Mouse (Mus musculus) forebrain, embryonic 13.5 days (tissue): Measurements from ENCODE around the gene Rpusd1. TPM values are rescaled to one million over a fixed set of nuclear protein-coding genes. Genes with fewer than 3 reads are reported as not detected.
"Not testable (repeated sequence)": the region's sequence is repeated elsewhere in the genome, so short reads cannot be mapped to it uniquely, and the experiment has no call there.

Experiments
- ATAC-seq: fragments of 200-750 bp; cut with Nextera tagmentation; 2 replicates; pipeline ENCODE4 v1.8.0; 2017
- H3K27ac ChIP-seq: fragments of 300-500 bp; sonication (generic); 2 replicates; pipeline ENCODE4 v1.5.1; 2015; ENCODE audit warnings: inconsistent platforms, mild to moderate bottlenecking, moderate library complexity
- H3K27me3 ChIP-seq: fragments of 300-500 bp; sonication (generic); 2 replicates; pipeline ENCODE4 v1.6.1; 2015; ENCODE audit warnings: mild to moderate bottlenecking, inconsistent platforms
- H3K36me3 ChIP-seq: fragments of 300-500 bp; sonication (generic); 2 replicates; pipeline ENCODE4 v1.6.1; 2015; ENCODE audit warnings: mild to moderate bottlenecking, inconsistent platforms; ENCODE audit not compliant: poor library complexity, severe bottlenecking
- H3K4me1 ChIP-seq: fragments of 300-500 bp; sonication (generic); 2 replicates; pipeline ENCODE4 v1.6.1; 2015; ENCODE audit warnings: inconsistent platforms
- H3K4me2 ChIP-seq: fragments of 300-500 bp; sonication (generic); 2 replicates; pipeline ENCODE4 v1.6.1; 2015; ENCODE audit warnings: inconsistent platforms, mild to moderate bottlenecking, moderate library complexity
- H3K4me3 ChIP-seq: fragments of 300-500 bp; sonication (generic); 2 replicates; pipeline ENCODE4 v1.5.1; 2015; ENCODE audit warnings: mild to moderate bottlenecking, inconsistent platforms
- H3K9ac ChIP-seq: fragments of 300-500 bp; sonication (generic); 2 replicates; pipeline ENCODE4 v1.6.1; 2015; ENCODE audit warnings: mild to moderate bottlenecking, inconsistent platforms
- H3K9me3 ChIP-seq: fragments of 300-500 bp; sonication (generic); replicated peaks from 2 replicates; pipeline ENCODE4 v1.6.1; 2016; ENCODE audit warnings: inconsistent platforms
- WGBS: fragments of 180-500 bp; shearing (Covaris S2); methylation state at CpG from one replicate; pipeline ENCODE4 v1.1.7; 2015; 5-methylcytosine and 5-hydroxymethylcytosine counted together
- polyA plus RNA-seq: library from polyadenylated mRNA; unstranded; fragments of >200 nt; fragmentation: Nextera tagmentation; extraction: Ambion mirVana; gene quantifications from 2 replicates; pipeline ENCODE4 v1.2.1, GENCODE M21; 2015

The Rpusd1 gene
- polyA plus RNA-seq, 1 experiment from 2014 or later, result 22.3 TPM

GRCm38 (mm10) chr17:25741471-25741870 lies 14.0 kb downstream of the Rpusd1 start:
- not testable (repeated sequence) for H3K27me3 ChIP-seq, ATAC-seq, H3K9ac ChIP-seq, H3K4me2 ChIP-seq, H3K4me3 ChIP-seq, H3K36me3 ChIP-seq, H3K9me3 ChIP-seq, H3K4me1 ChIP-seq, H3K27ac ChIP-seq
- 70% methylated on average over 12 of the region's 12 CpGs for WGBS

- no peak for ATAC-seq
- peaks cover under 1% of the 10 kb centered on the region; the same call in 1 of the 2 replicates for H3K27me3 ChIP-seq
- no peak overlapping the region for H3K4me2 ChIP-seq
- no peaks in the 10 kb centered on the region for H3K9me3 ChIP-seq
- no peaks in the 10 kb centered on the region for H3K36me3 ChIP-seq
- no peak overlapping the region for H3K9ac ChIP-seq
- H3K4me3 ChIP-seq, result no peak overlapping the region
- H3K4me1 ChIP-seq, result no peaks in the 10 kb centered on the region
- WGBS, result 93% methylated on average over 9 of the region's 9 CpGs
- no peak overlapping the region for H3K27ac ChIP-seq
Measured at GRCm38 (mm10) chr17:25743831-25744230, 16.4 kb downstream of the Rpusd1 start.

GRCm38 (mm10) chr17:25744311-25744710 lies 16.8 kb downstream of the Rpusd1 start:
- no peak overlapping the region for H3K27ac ChIP-seq
- H3K9ac ChIP-seq, result no peak overlapping the region
- H3K4me3 ChIP-seq, result no peak overlapping the region
- H3K4me2 ChIP-seq, result no peak overlapping the region
- H3K9me3 ChIP-seq, result no peaks in the 10 kb centered on the region
- no peak for ATAC-seq
- H3K27me3 ChIP-seq, result peaks cover 5% of the 10 kb centered on the region; the same call in 1 of the 2 replicates
- H3K36me3 ChIP-seq, result no peaks in the 10 kb centered on the region
- 87% methylated on average over 10 of the region's 10 CpGs for WGBS
- H3K4me1 ChIP-seq, result no peaks in the 10 kb centered on the region

GRCm38 (mm10) chr17:25748238-25748637 lies 20.8 kb downstream of the Rpusd1 start:
- Histone ChIP-seq H3K9me3 (no peaks in the 10 kb centered on the region), H3K27ac (no peak overlapping the region), H3K4me1 (peaks cover 7% of the 10 kb centered on the region), H3K36me3 (no peaks in the 10 kb centered on the region), H3K27me3 (peaks cover 5% of the 10 kb centered on the region; the same call in 1 of the 2 replicates), H3K4me2 (no peak overlapping the region), H3K4me3 (no peak overlapping the region), H3K9ac (no peak overlapping the region)
- WGBS, result 95% methylated on average over 4 of the region's 4 CpGs
- ATAC-seq, result no peak

- no peak overlapping the region for H3K4me3 ChIP-seq
- WGBS, result 85% methylated on average over 6 of the region's 6 CpGs
- H3K27ac ChIP-seq, result no peak overlapping the region
- no peak for ATAC-seq
- H3K9ac ChIP-seq, result no peak overlapping the region
- no peaks in the 10 kb centered on the region for H3K36me3 ChIP-seq
- peaks cover 5% of the 10 kb centered on the region; the same call in 1 of the 2 replicates for H3K27me3 ChIP-seq
- H3K4me2 ChIP-seq, result no peak overlapping the region
- peaks cover 7% of the 10 kb centered on the region for H3K4me1 ChIP-seq
- H3K9me3 ChIP-seq, result no peaks in the 10 kb centered on the region
Measured at GRCm38 (mm10) chr17:25749314-25749713, 21.8 kb downstream of the Rpusd1 start.

- Histone ChIP-seq H3K4me2 (no peak overlapping the region), H3K36me3 (no peaks in the 10 kb centered on the region), H3K9ac (0 out of 2 replicates have a peak overlapping the region, but pooled peaks have one; percentile 13), H3K27me3 (peaks cover 5% of the 10 kb centered on the region; the same call in 1 of the 2 replicates), H3K4me1 (peaks cover 7% of the 10 kb centered on the region), H3K9me3 (no peaks in the 10 kb centered on the region), H3K27ac (no peak overlapping the region), H3K4me3 (no peak overlapping the region)
- WGBS, result 51% methylated on average over 5 of the region's 5 CpGs
- no peak for ATAC-seq
Measured at GRCm38 (mm10) chr17:25751446-25751845, 24.0 kb downstream of the Rpusd1 start.

- Histone ChIP-seq H3K4me1 (peaks cover 7% of the 10 kb centered on the region), H3K27me3 (peaks cover 2% of the 10 kb centered on the region; the same call in 1 of the 2 replicates), H3K9ac (no peak within 1 kb of the TSS), H3K9me3 (no peaks in the 10 kb centered on the region), H3K27ac (no peak within 1 kb of the TSS), H3K36me3 (no peaks in the 10 kb centered on the region), H3K4me3 (no peak within 1 kb of the TSS), H3K4me2 (no peak within 1 kb of the TSS)
- WGBS, result 74% methylated on average over 9 of the region's 9 CpGs
- no peak for ATAC-seq
Measured at GRCm38 (mm10) chr17:25754241-25754640, 26.8 kb downstream of the Rpusd1 start, which contains the start of gene Msln. Gene Msln (minus strand): TSS chr17:25754378.

- Histone ChIP-seq H3K36me3 (no peaks in the 10 kb centered on the region), H3K9ac (no peak overlapping the region), H3K4me3 (no peak overlapping the region), H3K4me2 (no peak overlapping the region), H3K27me3 (0 out of 2 replicates have a peak, but pooled peaks cover 4% of the 10 kb centered on the region), H3K9me3 (no peaks in the 10 kb centered on the region), H3K4me1 (peaks cover 7% of the 10 kb centered on the region), H3K27ac (no peak overlapping the region)
- 79% methylated on average over 4 of the region's 4 CpGs for WGBS
- no peak for ATAC-seq
Measured at GRCm38 (mm10) chr17:25755086-25755485, 27.6 kb downstream of the Rpusd1 start.

GRCm38 (mm10) chr17:25755627-25756377 lies 28.3 kb downstream of the Rpusd1 start:
- H3K9ac ChIP-seq, result no peak overlapping the region
- H3K4me3 ChIP-seq, result no peak overlapping the region
- ATAC-seq, result no peak
- WGBS, result 61% methylated on average over 4 of the region's 4 CpGs
- no peaks in the 10 kb centered on the region for H3K9me3 ChIP-seq
- H3K27me3 ChIP-seq, result 0 out of 2 replicates have a peak, but pooled peaks cover 4% of the 10 kb centered on the region
- no peaks in the 10 kb centered on the region for H3K36me3 ChIP-seq
- no peak overlapping the region for H3K27ac ChIP-seq
- H3K4me2 ChIP-seq, result no peak overlapping the region
- H3K4me1 ChIP-seq, result peaks cover 7% of the 10 kb centered on the region

GRCm38 (mm10) chr17:25756378-25757242 lies 29.1 kb downstream of the Rpusd1 start:
- Histone ChIP-seq H3K4me3 (no peak overlapping the region), H3K9ac (no peak overlapping the region), H3K27ac (no peak overlapping the region), H3K4me1 (peaks cover 2% of the 10 kb centered on the region), H3K27me3 (0 out of 2 replicates have a peak, but pooled peaks cover 4% of the 10 kb centered on the region), H3K9me3 (no peaks in the 10 kb centered on the region), H3K36me3 (no peaks in the 10 kb centered on the region), H3K4me2 (no peak overlapping the region)
- WGBS, result 80% methylated on average over 9 of the region's 9 CpGs
- no peak for ATAC-seq

GRCm38 (mm10) chr17:25757691-25758090 lies 30.2 kb downstream of the Rpusd1 start:
- Histone ChIP-seq H3K36me3 (no peaks in the 10 kb centered on the region), H3K27me3 (0 out of 2 replicates have a peak, but pooled peaks cover 4% of the 10 kb centered on the region), H3K4me3 (no peak overlapping the region), H3K4me1 (no peaks in the 10 kb centered on the region), H3K9ac (no peak overlapping the region), H3K4me2 (no peak overlapping the region), H3K9me3 (no peaks in the 10 kb centered on the region), H3K27ac (no peak overlapping the region)
- 80% methylated on average over 3 of the region's 3 CpGs for WGBS
- ATAC-seq, result no peak

GRCm38 (mm10) chr17:25760148-25760547 lies 32.7 kb downstream of the Rpusd1 start:
- Histone ChIP-seq H3K4me1 (no peaks in the 10 kb centered on the region), H3K27me3 (0 out of 2 replicates have a peak, but pooled peaks cover 4% of the 10 kb centered on the region), H3K4me2 (no peak overlapping the region), H3K9ac (no peak overlapping the region), H3K4me3 (no peak overlapping the region), H3K36me3 (no peaks in the 10 kb centered on the region), H3K27ac (no peak overlapping the region), H3K9me3 (no peaks in the 10 kb centered on the region)
- 80% methylated on average over 8 of the region's 8 CpGs for WGBS
- ATAC-seq, result no peak
